23 mouse cellular contexts compared by ENCODE assay signal in the genomic region with DNA sequence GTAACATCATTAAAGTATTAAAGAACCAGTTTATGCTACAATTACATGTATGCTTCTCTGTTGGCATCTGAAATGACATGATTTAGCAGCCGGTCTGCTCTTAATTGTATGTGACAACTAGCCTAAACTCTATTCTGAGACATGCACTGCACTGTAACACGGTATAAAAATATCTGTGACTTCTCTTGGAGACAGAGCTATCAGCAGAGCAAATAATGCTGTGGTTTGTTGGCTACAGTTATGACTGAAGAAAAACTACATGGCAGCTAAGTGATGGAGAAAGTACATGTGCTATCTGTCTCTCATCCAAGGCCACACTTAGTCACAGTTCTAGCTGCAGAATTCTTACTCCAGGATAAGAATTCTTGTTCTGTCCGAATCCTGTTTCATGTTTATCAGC. TPM values are rescaled to one million over a fixed set of nuclear protein-coding genes. Genes with fewer than 3 reads are reported as not detected.
"Had no signal": no experiment of that assay in that cellular context is flagged by ENCODE, and none has a peak within 500 bp of the region (broad histone marks: within the 10 kb centered on the region; RNA-seq: fewer than 3 reads in every experiment).

No protein-coding gene starts in this region.

- H3K27ac ChIP-seq: gastrocnemius, adult 2 months; hindbrain, embryonic 10.5 days; hindbrain, embryonic 12.5 days; hindbrain, embryonic 14.5 days; intestine, embryonic 15.5 days; layer of hippocampus, adult 2 months; left cerebral cortex, adult 2 months; limb, embryonic 10.5 days; limb, embryonic 12.5 days had no signal

- H3K27me3 ChIP-seq: hindbrain, embryonic 12.5 days; intestine, embryonic 15.5 days; limb, embryonic 12.5 days had no signal

- ATAC-seq: forebrain, embryonic 16.5 days; hindbrain, embryonic 16.5 days; inflammation-experienced regulatory T-cells, adult 6 months; intestine, embryonic 15.5 days; intestine, postnatal 0 days had no signal

- DNase-seq: gastrocnemius, adult 2 months; gastrocnemius, postnatal 10 days; gastrocnemius, postnatal 25 days; heart, postnatal 4 days; kidney, adult 18-20 months; kidney, adult 8-10 months; kidney, postnatal 10 days; kidney, postnatal 25 days; kidney, postnatal 4 days; liver had no signal

- H3K36me3 ChIP-seq: hindbrain, embryonic 10.5 days; hindbrain, embryonic 12.5 days; intestine, embryonic 15.5 days; limb, embryonic 10.5 days; limb, embryonic 12.5 days had no signal

- H3K4me3 ChIP-seq: gastrocnemius, adult 2 months; hindbrain, embryonic 10.5 days; hindbrain, embryonic 12.5 days; intestine, embryonic 15.5 days; layer of hippocampus, adult 2 months; left cerebral cortex, adult 2 months; limb, embryonic 10.5 days; limb, embryonic 12.5 days had no signal

- H3K4me2 ChIP-seq: heart, embryonic 11.5 days; hindbrain, embryonic 12.5 days; hindbrain, embryonic 14.5 days; intestine, embryonic 15.5 days; limb, embryonic 12.5 days had no signal

- H3K4me1 ChIP-seq: hindbrain, embryonic 10.5 days; hindbrain, embryonic 12.5 days; intestine, embryonic 15.5 days; limb, embryonic 10.5 days; limb, embryonic 12.5 days had no signal

- H3K9ac ChIP-seq: hindbrain, embryonic 12.5 days; hindbrain, embryonic 14.5 days; intestine, embryonic 15.5 days; limb, embryonic 12.5 days had no signal

- H3K9me3 ChIP-seq: hindbrain, embryonic 10.5 days; hindbrain, embryonic 12.5 days; intestine, embryonic 15.5 days; limb, embryonic 10.5 days; limb, embryonic 12.5 days had no signal

RNA-seq across cellular contexts. Expression of gene Vegfd, which starts 24.2 kb away (rescaled TPM):
- polyA plus RNA-seq: inflammation-experienced regulatory T-cells, adult 6 months had no signal
